Mouse (Mus musculus): ENCODE measurements at regions not wholly inside any gene's neighbourhood (a gene's known extent, or its start where the extent isn't known, plus 50 kb on each side); places are given as distances from the start of the nearest gene placed in this dataset.

DNA sequence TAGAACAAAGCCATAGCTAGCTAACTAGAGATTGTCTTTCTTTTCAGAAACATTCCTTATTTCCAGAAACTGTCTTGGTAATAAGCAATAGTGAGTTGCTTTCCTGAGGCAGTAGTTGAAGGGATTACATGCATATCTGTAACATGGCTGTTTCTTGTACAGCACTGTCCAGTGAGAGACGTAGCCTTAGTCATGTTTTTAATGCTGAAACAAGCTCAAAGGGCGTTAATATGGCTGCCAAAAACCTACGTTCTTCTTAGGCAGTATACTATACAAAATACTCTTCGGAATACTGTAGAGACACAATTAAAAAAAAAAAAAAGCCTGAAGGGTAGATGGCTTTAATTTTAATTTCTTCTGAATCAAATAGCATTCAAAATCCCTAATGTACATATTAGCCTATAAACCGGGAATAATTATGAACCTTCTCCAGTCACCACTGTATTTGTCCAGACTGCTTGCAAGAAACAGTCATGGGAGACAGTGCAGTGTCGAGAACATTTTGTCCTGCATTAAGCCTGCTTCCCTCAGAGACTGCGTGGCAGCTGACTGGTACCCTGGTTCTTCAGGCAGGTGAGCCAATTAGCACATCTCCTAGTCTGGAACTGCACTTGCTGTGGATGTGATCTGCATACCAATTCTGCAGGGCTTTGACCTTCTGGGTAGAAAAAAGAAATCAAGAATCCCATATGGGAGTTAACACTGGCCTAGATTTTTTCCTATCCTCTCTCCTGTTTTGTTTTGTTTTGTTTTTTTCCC, 854.7 kb upstream of the Stxbp6 start:
- no peak for DNase-seq (ENCODE audit: low spot score)

Measured in layer of hippocampus, adult 11-12 months (tissue).